Mouse (Mus musculus) gastrocnemius, adult 18-20 months (tissue): Measurements from ENCODE around the gene Mrpl36. TPM values are rescaled to one million over a fixed set of nuclear protein-coding genes. Genes with fewer than 3 reads are reported as not detected.

Experiments
- DNase-seq: peaks from one replicate; pipeline ENCODE4 v3.0.0; 2021; ENCODE audit warnings: low spot score
- total RNA-seq, 2 experiments: library from RNA; stranded (reverse); gene quantifications; 2 replicates each; pipeline ENCODE4 v1.2.3; 2021

Mrpl36 gene
- total RNA-seq, 2 experiments from 2014 or later = 44.3 to 49.4 TPM

GRCm38 (mm10) chr13:73346131-73346530 is 17.8 kb downstream of the Mrpl36 start:
- DNase-seq = no peak

GRCm38 (mm10) chr13:73346743-73347142 is 18.4 kb downstream of the Mrpl36 start:
- DNase-seq = no peak

- DNase-seq = no peak
These were observed 18.9 kb downstream of the Mrpl36 start for GRCm38 (mm10) chr13:73347171-73347570.

DNA sequence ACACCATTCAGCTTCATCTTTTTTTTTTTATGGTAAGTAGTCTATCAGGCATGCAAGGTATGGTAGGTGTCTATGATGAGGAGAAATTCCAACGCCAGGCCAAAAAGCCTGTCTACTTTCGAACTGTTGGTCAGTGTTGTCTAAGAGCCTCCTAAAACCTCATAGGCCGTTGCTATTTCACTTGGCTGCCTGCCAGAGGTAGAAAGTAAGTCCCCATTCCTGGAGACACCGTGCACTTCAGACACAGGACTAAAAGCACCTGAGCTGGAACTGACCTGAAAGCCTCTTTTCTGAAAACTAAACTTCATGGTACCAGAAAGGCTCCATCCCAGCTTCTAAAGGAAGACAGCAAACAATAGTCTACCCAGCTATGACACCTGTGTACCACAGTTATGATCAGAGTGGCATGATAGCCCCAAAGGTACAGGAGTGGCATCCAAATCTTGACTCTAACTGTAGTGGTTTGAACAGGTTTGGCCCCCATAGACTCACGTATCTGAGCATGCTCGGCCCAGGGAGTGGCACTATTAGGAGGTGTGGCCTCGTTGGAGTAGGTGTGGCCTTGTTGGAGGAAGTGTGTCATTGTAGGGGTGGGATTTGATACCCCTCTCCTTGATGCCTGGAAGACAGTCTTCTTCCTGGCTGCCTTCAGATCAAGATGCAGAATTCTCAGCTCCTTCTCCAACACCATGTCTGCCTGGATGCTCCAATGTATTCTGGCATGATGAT is 19.8 kb downstream of the Mrpl36 start:
- no peak for DNase-seq

DNA sequence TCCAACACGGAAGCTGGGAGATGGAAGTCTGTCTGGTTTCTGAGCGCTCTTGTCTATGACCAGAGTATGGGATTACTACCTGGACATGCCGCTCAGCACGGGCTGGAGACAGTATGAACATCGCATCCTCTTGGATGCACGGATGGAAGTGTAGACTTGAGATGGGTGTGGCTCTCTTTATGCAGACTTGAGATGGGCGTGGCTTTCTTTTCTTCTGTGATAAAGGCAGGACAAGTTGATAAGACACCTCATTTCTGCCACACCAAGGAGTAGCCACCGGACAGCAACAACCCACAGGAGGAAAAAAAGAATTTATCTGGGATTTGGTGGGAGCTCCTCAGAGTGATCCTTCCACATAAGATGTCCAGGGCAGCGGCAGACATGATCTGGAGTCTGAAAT is 22.4 kb downstream of the Mrpl36 start:
- DNase-seq = no peak

GRCm38 (mm10) chr13:73351910-73352309 is 23.6 kb downstream of the Mrpl36 start:
- no peak for DNase-seq

- DNase-seq = no peak
These were observed 24.2 kb downstream of the Mrpl36 start for GRCm38 (mm10) chr13:73352491-73352890.

- no peak for DNase-seq
These were observed 28.8 kb downstream of the Mrpl36 start for GRCm38 (mm10) chr13:73357106-73357505.

DNA sequence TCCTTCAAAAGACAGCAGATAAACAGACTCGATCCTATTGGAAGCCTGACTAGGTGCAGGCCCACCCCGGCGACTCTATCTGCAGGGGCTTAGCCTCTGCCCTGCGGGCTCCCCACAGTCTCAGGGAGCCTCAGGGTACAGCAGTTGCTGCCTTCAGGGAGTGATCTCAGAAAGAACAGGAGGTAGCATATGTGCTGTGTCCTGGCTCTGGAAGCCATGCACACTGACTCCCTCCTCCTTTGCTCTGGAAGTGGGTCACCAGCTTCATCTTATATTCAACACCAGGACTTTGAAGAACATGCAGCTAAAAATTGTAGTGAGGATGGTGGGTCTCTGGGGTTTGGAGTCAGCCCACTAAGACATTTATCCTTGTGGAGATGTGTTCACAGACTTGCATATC is 45.1 kb downstream of the Mrpl36 start:
- DNase-seq = no peak

DNA sequence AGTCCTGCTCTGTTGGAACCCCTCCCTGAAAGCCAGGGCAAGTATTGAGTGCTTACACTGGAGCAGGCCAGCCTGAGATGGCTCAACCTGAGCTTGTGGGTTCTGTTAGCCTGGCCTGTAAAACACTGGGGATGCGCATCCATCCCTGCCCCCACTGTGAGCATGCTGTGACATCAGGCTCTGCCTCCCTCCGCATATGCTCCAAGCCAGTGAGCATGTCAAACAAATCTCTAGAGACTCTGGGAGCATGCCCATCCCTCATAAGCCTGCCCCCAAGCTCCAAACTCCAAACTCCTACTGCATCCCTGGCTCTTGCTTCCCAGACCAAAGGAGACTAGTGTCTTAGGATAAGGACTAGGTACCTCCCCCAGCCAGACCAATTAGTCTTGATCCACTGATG is 46.3 kb downstream of the Mrpl36 start:
- no peak for DNase-seq

DNA sequence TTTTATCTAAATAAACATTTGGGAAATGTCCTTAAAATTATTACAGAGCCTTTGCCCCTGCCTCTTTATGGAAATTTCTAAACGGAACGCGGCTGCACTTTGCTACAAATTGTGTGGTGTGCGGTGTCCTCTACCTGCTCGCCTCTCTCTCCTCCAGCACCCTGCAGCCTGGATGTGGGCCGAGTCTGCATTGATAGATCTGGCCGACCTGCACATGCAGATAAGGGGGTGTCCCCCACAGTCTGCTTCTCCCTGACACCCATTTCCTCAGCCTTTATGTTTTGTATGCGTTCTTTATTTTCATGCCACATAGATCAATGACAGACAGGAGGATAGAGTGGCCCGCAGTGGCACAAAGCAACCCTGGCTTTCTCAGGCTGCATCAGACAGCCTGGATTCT is 49.3 kb downstream of the Mrpl36 start:
- no peak for DNase-seq

Other genes with a start within 250 kb of the Mrpl36 start
- gene Irx4, start 68.0 kb upstream of the Mrpl36 start, total RNA-seq = not detected
- gene Ndufs6, start within 50 bp of the Mrpl36 start, total RNA-seq = 100 to 1,000 TPM; 433 to 453 TPM
- gene Lpcat1, start 138.7 kb downstream of the Mrpl36 start, total RNA-seq = 1 to 10 TPM; 2.3 to 2.4 TPM
- gene Slc6a3, start 208.2 kb downstream of the Mrpl36 start, total RNA-seq = not detected